Mouse (Mus musculus): ENCODE data around the gene Gabbr2.

Gabbr2 gene

DNA sequence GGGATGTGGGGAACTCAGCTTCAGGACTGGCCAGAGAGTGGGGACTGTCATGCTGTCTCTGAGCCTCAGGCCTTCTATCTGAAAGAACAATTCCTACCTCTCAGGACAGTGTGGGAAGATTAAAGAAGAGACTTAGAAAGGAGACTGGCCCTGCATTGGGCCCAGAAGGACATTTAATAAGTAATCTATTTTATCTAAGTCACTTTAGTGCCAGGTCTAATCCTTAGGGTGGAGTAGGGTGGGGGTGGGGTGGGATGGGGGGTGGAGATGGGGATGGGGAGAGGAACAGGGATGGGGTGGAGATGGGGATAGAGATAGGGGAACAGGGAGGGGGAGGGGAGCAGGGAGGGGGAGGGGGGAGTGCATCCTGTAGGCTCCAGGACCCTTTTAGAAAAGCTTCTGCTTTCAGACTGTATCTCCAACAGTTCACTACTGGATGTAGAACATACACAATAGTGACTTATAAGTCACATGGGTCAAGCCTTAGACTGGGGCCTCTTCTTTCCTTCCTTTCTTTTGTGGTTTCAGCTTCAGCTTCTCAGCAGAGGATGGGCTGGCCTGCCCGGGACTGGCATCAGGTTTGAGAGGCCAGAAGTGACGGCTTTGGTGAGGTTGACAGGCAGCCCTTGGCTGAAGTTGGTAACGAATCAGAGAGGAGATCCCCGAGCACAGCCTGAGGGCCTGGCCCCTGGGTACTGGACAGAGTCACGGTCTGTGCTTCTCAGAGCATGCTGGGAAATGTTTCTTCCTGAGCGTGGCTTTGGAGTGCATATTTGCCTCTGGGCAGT is 237.1 kb downstream of the Gabbr2 start:
- DNase-seq = no peak

DNA sequence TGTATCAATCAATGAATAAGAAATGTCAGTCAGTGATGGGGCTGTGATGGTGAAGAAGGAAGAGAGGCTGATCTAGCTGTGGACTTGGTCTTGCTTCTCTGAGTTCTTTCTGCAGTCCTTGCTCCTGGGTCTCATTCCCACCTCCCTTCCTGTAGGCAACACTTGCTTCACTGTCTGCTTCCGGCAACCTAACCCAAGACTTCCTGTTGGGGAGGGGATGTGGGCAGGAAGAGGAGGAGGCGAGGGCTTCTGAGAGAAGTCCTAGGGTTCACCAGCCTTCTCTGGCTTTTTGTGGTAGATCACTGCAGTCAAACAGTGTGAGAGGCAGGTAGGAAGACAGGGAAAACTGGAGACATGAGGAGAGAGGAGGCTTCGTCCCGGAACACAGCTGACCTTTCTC is 239.4 kb downstream of the Gabbr2 start:
- DNase-seq = no peak

DNA sequence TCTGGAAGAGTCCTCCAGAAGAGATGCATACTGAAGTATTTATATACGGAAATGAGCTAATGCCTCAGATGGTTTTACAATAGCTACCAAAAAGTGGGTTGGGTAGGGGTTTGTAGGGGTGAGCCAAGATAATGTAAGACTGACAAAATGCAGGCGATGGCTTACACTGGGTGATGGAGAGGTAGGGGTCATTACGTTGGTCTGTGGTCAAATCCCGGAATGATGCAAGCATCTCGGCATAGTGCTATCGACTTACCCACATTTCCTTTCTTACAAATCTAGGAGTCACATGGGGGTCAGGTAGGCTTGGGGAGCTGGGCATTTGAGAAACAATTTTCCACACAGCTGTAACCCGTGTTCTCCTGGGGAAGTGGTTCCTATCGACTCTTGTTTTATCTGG is 242.7 kb downstream of the Gabbr2 start:
- no peak for DNase-seq

DNA sequence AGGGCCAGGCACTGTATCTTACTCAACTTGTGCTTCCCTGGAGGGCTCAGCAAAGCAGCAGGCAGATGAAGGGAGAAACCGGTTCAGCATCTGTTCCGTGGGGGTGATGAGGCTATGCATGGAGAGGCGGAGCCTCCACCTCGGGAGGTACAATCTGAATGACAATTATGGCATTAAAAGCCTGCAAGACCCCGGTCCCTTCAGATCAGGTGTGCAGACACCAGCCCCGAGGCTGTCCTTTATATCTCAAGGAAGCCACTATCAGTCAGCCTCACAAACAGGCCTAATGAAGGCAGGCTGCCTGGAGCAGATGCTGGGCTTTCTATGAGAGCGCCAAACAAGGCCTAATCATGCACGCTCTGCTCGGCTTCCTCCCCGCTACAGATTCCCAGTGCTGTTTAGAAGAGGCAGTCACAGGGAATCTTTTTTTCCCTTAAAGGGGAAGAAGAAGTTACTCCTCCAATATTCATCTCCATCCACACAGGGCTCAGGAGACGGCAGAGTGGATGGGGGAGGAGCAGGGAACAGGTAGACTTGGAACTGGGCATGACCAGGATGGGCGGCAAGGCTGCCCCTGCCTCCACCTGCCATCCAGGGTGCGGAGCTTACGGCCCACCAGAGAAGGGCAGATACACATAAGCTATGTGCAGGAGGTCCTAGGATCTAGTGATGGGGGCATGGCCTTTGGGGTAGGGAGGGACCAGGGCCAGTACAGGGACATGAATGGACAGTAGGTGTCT is 244.5 kb downstream of the Gabbr2 start:
- DNase-seq = no peak

DNA sequence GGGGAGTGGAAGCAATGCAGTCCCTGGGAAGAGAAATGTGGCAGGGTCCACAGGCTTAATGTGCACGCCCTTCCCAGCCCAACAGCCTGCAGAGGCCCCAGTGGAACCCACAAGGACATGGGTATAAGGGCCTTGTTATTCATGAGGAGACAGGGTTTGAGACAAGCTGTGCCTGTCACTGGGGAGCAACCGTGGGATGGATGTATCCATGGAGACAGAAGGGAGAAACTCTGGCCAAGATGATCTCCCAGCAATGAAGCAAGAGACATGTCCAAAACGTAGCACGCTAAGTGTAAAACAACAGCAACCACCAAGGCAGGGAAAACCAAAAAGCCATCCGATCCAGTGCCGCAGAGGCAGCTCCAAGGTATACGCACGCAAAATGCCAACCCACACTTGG is 246.1 kb downstream of the Gabbr2 start:
- no peak for DNase-seq

DNA sequence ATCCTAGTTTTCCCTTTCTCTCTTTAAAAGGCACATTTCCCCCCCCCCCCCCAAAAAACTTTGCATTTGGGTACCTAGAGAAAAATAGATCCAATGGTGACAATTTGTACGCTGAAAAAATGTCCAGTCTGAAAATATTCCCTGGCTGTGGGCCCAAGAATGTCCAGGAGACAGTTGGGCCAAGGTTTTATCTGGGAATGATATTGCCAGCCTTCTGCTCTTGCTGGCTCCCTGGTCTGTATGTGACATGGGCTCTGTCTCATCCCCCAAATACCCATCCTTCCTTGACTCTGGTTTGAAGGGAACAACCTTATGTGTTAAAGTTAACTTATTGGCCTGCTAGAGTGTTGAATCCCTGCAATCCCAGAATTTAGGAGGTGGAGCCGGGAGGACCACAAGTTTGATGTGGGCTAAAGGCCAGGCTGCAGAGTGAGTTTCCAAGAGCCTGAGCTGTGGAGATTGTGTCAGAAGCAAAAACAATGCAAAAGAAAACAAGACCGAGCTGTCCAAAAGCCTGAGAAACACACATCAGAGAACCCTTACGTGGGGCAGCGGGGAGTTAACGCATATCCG is 247.0 kb downstream of the Gabbr2 start:
- DNase-seq = no peak

DNA sequence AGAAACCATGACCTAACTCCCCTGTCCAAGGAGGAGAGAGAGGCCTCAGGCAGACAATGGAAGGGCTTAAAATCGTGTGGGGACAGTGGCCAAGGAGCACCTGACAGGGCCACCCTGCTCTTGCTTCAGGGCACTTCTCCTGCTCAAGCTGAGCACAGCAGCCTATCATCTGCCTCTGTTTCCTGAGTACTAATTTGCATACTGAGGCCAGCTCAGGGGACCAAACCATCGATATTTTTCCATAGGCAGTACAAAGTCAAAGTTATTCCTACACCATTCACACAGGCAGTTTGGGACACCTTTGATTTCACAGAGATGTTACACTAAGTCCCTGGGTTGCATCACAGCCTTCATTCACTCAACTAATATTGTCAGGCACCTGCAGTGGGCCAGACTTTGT is 249.1 kb downstream of the Gabbr2 start:
- no peak for DNase-seq

DNA sequence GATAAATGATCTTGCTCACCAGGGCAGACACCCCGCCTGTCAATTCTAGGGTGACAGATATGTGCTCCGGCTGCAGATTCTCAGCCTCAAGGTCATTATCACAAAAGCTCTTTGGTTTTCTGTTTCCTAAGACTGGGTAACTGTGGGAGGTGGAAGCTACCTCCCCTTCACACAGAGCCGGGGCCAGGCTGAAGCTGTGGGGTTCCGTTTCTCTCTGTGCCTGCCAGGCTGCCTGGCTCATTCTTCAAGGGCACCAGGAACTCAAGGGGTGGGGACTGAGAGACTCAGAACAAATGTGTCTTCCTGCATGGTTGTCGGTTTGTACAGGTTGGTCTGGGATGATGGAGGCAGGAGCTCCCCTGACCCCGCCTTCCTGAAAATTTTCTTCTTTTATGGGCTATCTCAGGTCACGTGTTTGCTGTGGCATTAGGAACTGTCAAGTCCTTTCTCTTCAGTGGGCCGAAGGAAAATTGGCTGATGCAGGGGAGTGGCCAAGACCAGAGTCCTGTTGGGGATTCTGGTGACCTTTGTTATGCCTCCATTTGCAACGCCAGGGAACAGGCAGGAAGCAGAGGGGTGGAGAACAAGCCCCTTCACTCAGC is 254.7 kb downstream of the Gabbr2 start:
- DNase-seq = no peak

DNA sequence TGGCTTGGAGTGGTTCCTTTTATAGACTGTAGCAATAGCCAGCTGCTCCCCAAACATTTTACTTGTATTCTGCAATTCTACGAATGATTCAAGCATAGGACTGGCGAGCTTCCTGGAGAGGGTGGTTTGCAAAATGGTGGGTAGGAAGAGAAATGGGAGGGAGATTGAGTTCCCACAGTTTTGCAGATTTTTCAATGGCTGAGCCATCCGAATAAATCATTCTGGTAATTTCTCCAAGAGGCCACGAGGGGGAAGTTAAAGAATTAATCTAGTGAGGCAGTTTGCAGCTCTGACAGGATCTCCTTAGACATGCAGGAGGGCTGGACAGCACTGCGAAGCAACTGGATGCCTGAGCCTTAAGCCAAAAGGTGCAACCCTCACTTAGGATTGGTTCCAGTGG is 256.8 kb downstream of the Gabbr2 start:
- no peak for DNase-seq

DNA sequence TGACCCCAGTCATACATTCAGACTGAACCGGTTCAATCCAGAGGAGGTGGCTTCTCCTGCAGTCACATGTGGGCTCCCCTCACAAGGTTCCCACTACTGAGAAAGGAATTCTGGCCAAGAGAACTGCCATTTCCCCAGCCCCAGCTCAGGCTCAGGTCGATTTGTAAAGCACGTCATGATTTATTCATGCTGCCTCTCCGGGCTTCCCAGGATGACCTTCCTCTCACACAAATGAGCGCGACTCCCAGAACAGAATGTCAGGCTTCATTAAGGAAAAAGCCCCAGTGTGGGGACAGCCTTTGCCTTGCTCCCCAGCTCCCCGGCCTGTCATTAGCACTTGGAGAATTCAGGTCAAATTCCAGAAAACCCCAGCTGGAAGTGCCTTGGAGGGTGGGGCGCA is 260.1 kb downstream of the Gabbr2 start:
- DNase-seq = no peak

DNA sequence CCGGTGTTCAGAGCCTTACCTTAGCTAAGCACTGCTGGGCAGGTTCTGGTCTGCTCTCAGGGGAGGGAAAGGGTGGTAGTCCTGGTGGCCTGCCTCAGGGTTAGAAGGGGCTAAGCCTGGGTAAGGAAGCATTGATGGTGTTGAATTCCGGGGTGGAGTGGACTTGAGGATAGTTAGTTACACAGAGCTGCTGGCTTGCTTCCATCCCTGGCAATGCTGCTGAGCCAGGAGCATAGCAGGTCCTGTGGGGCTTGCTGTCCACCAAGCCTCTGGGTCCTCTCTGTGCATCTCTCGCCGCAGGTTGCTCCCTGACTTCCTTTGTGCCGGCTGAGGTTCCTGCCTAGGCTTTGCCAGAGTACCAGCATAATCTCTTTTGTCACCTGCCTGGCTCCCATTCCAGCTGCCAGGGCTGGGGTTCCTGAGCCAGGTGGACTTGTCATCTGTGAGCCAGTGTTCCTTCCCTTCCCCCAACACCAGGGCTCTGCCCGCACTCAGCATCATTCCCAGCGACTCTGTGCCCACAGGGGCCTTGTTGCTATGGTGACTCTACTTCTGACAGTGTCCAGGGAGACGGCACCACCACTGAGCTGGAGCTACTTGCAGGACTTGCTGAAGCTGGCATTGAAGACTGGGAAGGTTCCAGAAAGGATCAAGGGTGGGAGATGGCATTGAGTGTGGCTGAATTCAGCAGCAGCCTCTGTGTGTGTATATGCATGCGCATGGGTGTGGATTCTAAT is 262.2 kb downstream of the Gabbr2 start:
- DNase-seq = no peak

DNA sequence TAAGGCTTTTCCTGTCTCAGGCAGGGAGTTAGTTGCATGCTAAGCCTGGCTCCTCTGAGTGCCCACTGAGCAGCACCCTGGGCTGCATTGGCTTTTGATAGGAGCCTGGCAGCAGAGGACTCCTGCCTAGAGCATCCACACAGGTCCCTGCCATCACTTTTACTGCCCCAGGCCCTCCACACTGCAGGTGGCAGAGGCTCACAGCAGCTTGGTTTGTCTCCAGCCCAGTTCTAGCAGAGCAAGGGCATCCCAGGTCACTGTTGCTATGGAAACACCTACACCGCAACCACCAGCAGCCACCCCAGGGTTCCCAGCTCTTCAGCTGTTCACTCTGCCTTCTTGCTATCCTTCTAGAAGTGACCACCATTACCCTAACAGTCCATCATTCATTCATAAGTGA is 263.4 kb downstream of the Gabbr2 start:
- no peak for DNase-seq

DNA sequence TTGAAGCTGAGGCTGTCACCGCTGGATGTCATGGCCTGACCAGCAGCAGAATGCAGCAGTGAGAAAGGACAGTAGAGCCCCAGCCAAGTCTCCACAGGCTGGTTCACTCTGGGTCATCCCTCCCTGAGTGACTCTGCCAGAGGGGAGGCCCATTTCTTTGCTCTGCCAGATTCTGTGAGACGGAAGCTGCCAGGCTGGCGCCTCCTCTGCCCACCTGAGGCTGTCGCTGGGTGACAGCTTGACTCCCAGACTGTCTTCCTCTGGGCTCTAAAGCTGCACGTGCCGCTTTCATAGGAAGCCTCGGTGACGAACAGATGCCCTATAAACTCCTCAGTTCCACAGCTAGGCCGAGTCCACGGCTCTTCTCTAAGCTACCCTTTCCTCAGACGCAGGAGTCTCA is 264.5 kb downstream of the Gabbr2 start:
- DNase-seq = no peak

DNA sequence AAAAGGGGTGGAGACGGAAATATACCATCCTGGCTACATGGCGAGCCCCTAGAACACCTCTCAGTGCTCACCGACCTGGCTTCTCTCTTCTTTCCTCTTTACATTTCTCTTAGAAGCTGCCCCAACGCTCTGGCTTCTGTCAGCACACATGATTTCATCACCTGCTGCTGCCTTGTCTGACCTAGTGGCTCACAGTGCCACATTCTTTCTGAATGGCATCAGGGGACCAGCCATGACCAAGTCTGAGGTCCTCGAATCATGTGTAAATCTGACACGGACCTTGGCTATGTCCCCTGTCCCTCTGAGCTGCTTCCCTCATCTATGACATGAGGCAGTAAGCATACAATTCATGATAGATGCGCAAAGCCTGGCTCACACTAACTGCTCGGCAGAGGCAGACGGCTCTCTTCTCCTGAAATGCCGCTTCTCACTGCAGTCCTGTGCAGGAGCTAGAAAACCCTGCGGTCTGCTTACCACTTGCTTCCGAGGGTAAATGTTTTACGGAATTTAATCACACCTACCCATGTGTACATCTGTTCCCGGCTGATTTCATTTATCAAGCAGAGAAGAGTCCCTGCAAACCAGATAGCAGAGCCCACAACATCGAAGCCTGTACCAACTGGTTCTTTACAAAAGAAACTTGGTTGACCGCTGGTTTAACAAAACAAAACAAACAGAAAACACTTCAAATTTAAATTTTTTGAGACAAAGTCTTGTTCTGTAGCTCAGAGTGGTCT is 270.7 kb downstream of the Gabbr2 start:
- DNase-seq = no peak

DNA sequence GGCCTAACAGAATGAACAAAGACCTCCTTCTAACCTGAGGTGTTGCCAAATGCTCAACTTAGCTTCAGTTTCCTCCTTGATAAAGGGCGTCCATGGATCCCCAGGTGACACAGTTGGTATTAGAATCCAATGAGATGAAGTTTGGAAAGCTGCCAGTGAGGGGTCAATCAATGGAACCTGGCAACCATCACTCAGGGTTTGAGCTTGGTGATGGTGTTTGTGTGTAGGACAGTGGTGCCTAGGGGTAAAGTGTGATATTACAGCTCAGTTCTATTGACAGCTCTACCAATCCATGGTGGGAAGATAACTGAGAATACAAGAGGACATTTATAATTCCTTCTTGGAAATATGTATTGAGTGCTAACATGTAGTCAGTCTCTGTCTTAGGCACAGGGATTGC is 271.6 kb downstream of the Gabbr2 start:
- no peak for DNase-seq

DNA sequence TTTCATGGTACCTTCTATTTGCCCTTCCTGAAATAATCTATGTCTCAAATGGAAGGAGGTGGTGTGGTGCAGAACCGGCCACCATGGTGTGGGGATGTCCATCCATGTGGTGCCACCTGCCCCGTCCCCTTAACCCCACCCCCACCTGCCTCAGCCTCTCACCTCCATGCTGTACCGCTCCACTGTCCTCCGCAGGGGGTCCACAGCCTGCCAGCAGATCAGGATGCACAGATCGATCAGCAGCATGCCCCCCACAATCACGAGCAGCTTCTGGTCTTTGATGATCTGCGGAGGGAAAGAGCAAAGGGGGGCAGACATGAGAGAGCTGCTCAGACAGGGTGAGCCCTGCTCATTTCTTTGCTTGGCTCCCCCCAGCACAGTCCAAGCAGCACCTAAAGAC is 273.0 kb downstream of the Gabbr2 start:
- DNase-seq = no peak

DNA sequence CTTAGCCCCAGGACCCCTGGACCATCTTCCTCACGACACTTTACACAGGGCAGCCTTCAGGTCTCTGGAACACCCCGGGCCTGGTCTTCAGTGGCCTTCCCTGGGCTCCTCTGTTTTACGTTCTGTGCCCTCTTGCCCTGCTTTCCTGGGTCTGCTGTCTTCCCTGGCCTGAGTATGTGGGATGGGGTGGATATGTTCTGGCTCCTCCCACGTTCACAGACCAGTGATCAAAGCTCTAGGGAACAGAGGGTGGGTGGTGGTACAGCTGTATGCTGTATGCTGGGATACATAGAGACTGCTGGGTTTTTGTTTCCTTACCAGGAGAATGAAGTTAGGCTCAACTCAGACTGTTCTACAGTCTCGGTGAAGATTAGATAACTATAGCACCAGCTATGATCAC is 274.5 kb downstream of the Gabbr2 start:
- DNase-seq = no peak

DNA sequence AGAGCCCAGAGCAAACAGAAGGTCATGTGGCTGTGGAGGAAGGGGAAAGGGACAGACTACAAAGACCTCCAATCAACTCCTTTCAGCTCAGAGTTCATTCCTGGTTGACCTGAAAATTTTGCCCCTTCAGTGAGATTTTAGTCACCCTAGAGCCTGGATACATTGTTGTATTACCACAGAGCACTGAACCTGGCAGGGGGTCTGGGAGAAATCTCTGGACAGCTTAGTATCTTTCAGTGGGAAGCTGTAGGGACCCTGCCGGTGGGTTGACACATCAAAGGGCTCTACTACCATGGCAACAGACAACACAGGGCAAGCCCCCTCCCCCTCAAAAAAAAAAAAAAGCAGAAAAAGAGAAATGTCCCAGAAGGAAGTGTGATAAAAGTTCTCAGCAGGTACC is 275.3 kb downstream of the Gabbr2 start:
- no peak for DNase-seq

DNA sequence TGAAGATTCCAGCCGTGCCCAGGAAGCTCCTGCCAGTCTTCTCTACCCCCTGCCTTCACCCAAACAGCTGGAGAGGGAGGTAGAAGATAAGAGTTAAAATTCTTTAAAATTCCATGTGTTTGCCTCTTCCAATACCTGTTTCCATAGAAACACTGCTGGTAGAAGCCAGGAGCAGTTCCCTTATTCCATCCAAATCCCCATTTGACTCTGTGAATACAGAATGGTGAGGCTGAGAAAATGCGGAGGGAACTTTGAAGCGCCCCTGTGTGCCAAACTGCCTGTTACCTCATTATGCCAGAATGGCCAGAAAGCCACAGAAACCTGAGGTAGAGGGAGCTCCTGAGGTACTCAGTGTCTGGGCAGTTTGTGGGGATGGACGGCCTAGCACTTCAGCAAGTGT is 281.1 kb downstream of the Gabbr2 start:
- DNase-seq = no peak

DNA sequence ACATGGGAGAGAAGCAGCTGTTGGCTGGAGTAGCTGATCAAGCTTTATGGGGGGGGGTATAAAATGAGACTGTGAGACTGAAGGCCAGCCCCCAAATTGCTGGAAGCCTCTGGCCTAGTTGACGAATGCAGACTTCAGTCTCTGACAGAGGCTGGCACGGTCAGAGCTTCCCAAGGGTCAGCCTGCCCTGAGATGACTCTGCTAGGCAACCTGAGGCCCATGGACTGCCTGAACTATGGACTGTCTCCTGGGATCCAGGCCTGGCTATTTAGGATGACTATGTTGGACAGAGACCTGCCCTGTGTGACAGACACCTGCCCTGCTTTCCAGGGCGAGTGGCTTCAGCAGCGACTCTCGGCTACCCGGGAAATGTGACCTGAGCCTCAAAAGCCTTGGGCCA is 281.7 kb downstream of the Gabbr2 start:
- DNase-seq = peak in 1 of 2 experiments; percentile 55

DNA sequence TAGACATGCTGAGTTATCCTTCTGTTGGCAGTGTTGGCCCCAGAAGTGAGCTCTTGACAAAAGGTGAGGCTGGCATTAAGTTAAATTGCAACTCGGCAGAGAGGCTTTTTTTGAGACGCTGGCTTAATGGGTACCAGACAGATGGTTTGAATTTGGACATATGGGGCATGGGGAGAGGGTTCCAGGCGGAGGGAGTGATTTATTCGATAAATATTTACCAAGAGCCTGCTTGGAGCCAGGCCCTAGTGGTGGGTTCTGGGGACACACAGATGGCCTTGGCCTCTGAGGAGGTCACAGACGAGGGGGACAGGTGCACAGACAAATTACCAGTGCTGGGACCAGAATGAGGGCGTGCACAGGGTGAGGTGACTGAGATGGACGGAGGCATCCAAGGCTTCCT is 282.2 kb downstream of the Gabbr2 start:
- DNase-seq = no peak

DNA sequence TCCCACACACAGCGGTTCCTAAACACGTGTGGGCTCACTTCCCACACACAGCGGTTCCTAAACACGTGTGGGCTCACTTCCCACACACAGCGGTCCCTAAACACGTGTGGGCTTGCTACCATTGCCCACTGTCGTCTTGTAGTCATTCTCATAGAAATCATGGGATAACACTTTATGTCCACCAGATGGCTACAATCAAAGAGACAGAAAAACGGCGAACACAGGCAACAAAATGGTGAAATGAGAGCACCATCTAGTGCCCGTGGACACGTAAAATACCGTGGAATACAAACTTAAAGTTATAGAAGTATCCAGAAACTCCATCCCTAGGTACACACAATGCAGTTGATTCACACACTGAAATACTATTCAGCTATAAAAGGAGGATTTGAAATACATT is 285.9 kb downstream of the Gabbr2 start:
- DNase-seq = no peak
